Mouse (Mus musculus): ENCODE measurements around the gene Pet2.

The Pet2 gene

DNA sequence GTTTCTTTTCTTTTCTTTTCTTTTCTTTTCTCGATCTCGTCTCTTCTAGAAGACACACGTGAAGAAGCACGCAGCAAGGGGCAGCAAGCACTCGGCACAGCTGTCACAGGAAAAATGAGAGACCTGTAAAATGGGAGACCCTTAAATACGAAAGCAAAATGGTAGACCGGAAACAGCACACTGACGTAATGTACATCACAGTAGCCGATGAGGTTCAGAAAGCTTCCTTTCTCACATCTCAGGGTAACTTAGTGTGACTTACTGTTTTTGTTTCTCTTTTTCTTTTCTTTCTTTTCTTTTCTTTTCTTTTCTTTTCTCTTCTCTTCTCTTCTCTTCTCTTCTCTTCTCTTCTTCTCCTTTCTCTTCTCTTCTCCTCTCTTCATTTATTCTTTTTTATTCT is at the start of gene Pet2:
Gene Pet2, minus strand, starts transcription at position 101 of the 400 bp plus-strand sequence.
- DNase-seq, result no peak
